Mouse (Mus musculus): Measurements from ENCODE around the gene Sell.

Gene Sell

GRCm38 (mm10) chr1:164132609-164133008 lies 70.8 kb downstream of the Sell start:
- in situ Hi-C loops (cut with MboI), result no loop called here

Measured in mature B cell (primary cell).